Mouse (Mus musculus): ENCODE results near the gene Rbm43.

Gene Rbm43

DNA sequence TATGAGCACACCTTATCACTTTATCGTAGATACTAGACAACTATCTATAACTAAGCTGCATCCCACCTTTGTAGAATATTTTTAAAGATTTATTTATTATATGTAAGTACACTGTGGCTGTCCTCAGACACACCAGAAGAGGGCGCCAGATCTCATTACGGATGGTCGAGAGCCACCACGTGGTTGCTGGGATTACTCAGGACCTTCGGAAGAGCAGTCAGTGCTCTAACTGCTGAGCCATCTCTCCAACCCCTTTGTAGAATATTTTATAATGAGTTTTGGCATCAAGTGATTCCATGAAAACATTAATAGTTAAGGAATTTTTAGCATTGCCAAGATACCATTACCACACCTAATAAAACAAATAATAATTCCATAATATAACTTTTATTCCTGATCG, 20.4 kb downstream of the Rbm43 start:
- no peak for DNase-seq (ENCODE audit: low spot score in 2 of 2)

DNA sequence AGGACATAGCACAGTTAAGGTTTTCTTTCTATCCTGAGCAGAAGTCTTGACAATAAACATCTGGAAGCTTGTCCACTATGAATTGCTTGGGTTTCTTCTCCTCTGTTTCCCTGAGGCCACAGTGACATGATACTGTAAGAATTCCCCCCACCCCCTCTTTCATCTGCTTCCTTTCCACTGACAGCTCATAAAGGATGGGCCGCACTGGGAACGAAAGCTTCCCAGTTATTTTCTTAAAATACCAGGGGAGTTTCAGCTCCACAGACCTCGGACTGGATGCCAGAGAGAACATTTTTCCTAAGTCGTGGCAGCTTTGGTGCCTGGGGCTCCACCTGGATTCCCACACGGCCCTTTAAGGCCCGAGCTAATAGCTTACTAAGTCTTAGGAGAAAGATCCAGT, 22.2 kb downstream of the Rbm43 start:
- no peak for DNase-seq (ENCODE audit: low spot score in 2 of 2)

DNA sequence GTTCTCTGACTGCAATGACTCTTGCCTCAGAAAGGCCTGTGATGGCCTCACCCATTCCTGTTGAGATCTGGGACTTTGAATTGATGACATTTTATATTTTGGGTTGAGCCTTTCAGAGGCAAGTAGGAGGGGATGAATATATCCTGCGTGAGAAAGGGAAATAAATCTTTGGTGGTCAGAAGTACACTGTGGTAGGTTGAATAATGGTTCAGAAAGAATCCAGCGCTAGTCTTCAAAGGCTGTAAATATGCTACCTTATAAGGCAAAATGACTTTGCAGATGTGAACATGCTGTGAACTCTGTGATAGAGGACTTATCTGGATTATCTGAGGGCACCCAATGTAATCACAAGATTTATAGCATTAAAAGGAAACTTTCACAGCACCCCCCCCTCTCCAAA, 23.1 kb downstream of the Rbm43 start:
- no peak for DNase-seq (ENCODE audit: low spot score in 2 of 2)

DNA sequence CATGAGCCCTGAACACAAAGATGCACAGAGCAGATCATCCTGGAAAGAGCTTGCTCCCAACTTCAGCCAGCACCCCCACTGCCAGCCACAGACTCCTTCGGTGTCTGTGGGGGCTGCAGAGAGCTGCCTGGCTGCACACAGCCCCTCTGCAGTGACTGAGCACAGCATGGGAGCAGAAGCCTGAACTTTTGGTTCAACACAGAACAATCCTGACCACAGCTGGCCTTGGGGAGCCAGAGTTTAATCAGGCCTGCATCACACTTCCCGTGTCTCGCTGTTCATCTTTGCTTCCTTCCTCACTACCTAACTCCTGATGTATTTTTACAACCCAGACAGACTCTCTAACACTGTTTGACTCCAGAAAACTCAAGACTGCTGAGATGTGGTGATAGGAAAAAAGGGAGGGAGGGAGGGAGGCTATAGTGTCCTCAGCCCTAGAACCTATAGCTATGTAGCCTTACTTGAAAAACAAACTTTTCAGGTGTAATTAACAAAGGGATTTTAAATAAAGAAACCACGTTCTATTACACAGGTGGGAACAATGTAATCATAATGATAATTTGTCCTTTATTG, 27.3 kb downstream of the Rbm43 start:
- no peak for DNase-seq (ENCODE audit: low spot score in 2 of 2)

GRCm38 (mm10) chr2:51905637-51906036, 29.3 kb downstream of the Rbm43 start:
- DNase-seq (ENCODE audit: low spot score in 2 of 2), result no peak

DNA sequence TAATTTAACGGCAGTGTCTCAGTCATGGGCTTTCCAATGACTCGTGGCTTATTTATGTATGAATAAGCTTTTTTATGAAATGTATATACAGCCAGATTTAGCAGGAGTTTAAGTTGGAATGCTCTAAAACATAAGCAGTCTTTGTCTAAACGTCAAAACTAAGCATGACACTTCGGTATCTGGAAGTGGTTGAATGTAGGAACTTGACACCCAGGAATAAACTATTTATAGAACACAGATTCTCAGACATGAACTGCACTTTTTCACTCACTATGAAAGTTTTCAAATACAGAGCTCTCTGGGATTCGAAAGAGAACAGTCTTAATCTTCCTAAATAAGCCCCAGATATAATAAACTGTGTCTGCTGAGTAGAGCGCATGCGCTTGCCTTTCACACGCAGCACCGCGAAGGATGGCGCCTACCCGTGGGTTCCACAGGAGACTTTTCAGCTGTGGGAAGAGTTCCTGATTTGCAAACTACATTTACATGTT, 42.5 kb downstream of the Rbm43 start:
- DNase-seq (ENCODE audit: low spot score in 2 of 2), result no peak

GRCm38 (mm10) chr2:51890961-51891360, 44.0 kb downstream of the Rbm43 start:
- no peak for DNase-seq (ENCODE audit: low spot score in 2 of 2)

- DNase-seq (ENCODE audit: low spot score in 2 of 2), result peak in 1 of 2 experiments; percentile 19
Measured at GRCm38 (mm10) chr2:51890139-51890538, 44.8 kb downstream of the Rbm43 start.

- DNase-seq (ENCODE audit: low spot score in 2 of 2), result no peak
Measured at GRCm38 (mm10) chr2:51880143-51880542, 54.8 kb downstream of the Rbm43 start.
